Mouse (Mus musculus) intestine, postnatal 0 days (tissue): ENCODE measurements around the gene Nucb1. TPM values are rescaled to one million over a fixed set of nuclear protein-coding genes. Genes with fewer than 3 reads are reported as not detected.
"Not testable (repeated sequence)": the region's sequence is repeated elsewhere in the genome, so short reads cannot be mapped to it uniquely, and the experiment has no call there.

Experiments used
- ATAC-seq: fragments of 200-750 bp; cut with Nextera tagmentation; 2 replicates; pipeline ENCODE4 v1.8.0; 2017; ENCODE audit warnings: mild to moderate bottlenecking, moderate TSS enrichment, moderate library complexity
- H3K27ac ChIP-seq: fragments of 300-500 bp; sonication (generic); 2 replicates; pipeline ENCODE4 v1.5.1; 2014; ENCODE audit warnings: mild to moderate bottlenecking, low read depth, low read length, moderate library complexity
- H3K27me3 ChIP-seq: fragments of 300-500 bp; sonication (generic); replicated peaks from 2 replicates; pipeline ENCODE4 v1.6.1; 2014; ENCODE audit warnings: low read length, mixed read lengths; ENCODE audit not compliant: control insufficient read depth, insufficient read depth
- H3K36me3 ChIP-seq: fragments of 300-500 bp; sonication (generic); 2 replicates; pipeline ENCODE4 v1.6.1; 2014; ENCODE audit warnings: mild to moderate bottlenecking, moderate library complexity; ENCODE audit not compliant: control insufficient read depth, insufficient read depth
- H3K4me1 ChIP-seq: fragments of 300-500 bp; sonication (generic); replicated peaks from 2 replicates; pipeline ENCODE4 v1.6.1; 2014; ENCODE audit warnings: antibody characterized with exemption, low read length, mixed read lengths; ENCODE audit not compliant: control insufficient read depth, insufficient read depth
- H3K4me2 ChIP-seq: fragments of 300-500 bp; sonication (generic); replicated peaks from 2 replicates; pipeline ENCODE4 v1.6.1; 2014; ENCODE audit warnings: low read depth, mild to moderate bottlenecking, moderate library complexity
- H3K4me3 ChIP-seq: fragments of 300-500 bp; sonication (generic); 2 replicates; pipeline ENCODE4 v1.5.1; 2014; ENCODE audit warnings: low read depth, low read length
- H3K9ac ChIP-seq: fragments of 300-500 bp; sonication (generic); 2 replicates; pipeline ENCODE4 v1.6.1; 2014; ENCODE audit warnings: mild to moderate bottlenecking, low read depth, low read length
- H3K9me3 ChIP-seq: fragments of 300-500 bp; sonication (generic); 2 replicates; pipeline ENCODE4 v1.6.1; 2016; ENCODE audit warnings: mixed run types; ENCODE audit not compliant: control insufficient read depth
- CTCF ChIP-seq: sonication (generic); IDR thresholded peaks from 2 replicates; pipeline ENCODE4 v1.5.1; 2016; ENCODE audit warnings: low read depth, mild to moderate bottlenecking, control low read depth, antibody characterized with exemption, moderate library complexity
- WGBS: fragments of 180-500 bp; shearing (Covaris S2); extraction: QIAGEN DNeasy Blood & Tissue Kit; methylation state at CpG from one replicate; pipeline ENCODE4 v1.1.7; 2014; 5-methylcytosine and 5-hydroxymethylcytosine counted together
- polyA plus RNA-seq: library from polyadenylated mRNA; unstranded; fragments of >200 nt; fragmentation: Nextera tagmentation; extraction: Ambion mirVana; gene quantifications from 2 replicates; pipeline ENCODE4 v1.2.1, GENCODE M21; 2015

The Nucb1 gene
- polyA plus RNA-seq, 1 experiment from 2014 or later: 199 TPM

- peak overlapping the region; percentile 51; the same call in 1 of the 2 replicates for H3K9ac ChIP-seq
- no peaks in the 10 kb centered on the region for H3K9me3 ChIP-seq
- 0 out of 2 replicates have a peak, but pooled peaks cover 9% of the 10 kb centered on the region for H3K4me1 ChIP-seq
- H3K4me2 ChIP-seq: peak overlapping the region; percentile 65
- TF ChIP-seq CTCF: no peak
- 37% methylated on average over 7 of the region's 7 CpGs for WGBS
- H3K4me3 ChIP-seq: peak overlapping the region; percentile 74
- H3K36me3 ChIP-seq: peaks cover 46% of the 10 kb centered on the region
- no peaks in the 10 kb centered on the region for H3K27me3 ChIP-seq
- H3K27ac ChIP-seq: peak overlapping the region; percentile 94
- peak; percentile 44 for ATAC-seq
Measured at GRCm38 (mm10) chr7:45460377-45460776, 49.8 kb downstream of the Nucb1 start.

DNA sequence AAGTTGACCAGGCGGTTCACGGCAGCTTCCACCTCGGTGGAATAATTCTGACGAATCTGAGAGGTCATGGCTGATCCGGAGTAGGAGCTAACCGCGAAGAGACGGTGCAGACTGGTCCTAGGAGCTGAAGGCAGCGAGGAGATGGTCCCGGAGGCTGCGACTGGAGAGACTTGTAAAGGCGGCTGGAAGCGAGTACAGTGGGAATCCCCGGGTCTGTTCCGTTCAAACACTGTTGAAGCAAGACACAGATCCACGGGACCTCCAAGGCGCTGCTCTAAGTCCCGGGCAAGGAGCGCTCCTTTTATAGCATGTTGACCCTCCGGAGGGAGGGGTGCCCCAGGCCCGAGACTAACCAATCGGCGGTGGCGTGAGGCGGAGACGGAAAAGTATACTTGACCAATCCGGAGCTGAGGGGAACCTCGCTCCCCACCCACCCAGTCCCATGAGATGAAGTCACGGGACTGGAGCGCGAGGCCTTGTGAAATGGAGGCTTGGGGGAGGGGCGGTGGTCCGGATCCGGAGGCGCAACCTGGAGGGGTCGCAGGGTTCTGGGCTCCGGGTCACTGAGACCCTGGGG, 50.6 kb downstream of the Nucb1 start, which contains the start of gene Ftl1:
TSS of gene Ftl1 (minus strand) at position 321 of the 577 bp plus-strand sequence.
- WGBS: 1% methylated on average over 28 of the region's 37 CpGs
- ATAC-seq: peak; percentile 84
- not testable (repeated sequence) for H3K27me3 ChIP-seq, H3K4me1 ChIP-seq, H3K9me3 ChIP-seq
- Histone ChIP-seq H3K4me2 (peak within 1 kb of the TSS; percentile 73), H3K27ac (peak within 1 kb of the TSS; percentile 94), H3K4me3 (peak within 1 kb of the TSS; percentile 74), H3K36me3 (peaks cover 48% of the 10 kb centered on the region), H3K9ac (peak within 1 kb of the TSS; percentile 57)

- Histone ChIP-seq H3K27ac (peak overlapping the region; percentile 94), H3K27me3 (no peaks in the 10 kb centered on the region), H3K9ac (peak overlapping the region; percentile 57), H3K4me1 (0 out of 2 replicates have a peak, but pooled peaks cover 9% of the 10 kb centered on the region), H3K36me3 (peaks cover 53% of the 10 kb centered on the region), H3K9me3 (no peaks in the 10 kb centered on the region), H3K4me2 (peak overlapping the region; percentile 73), H3K4me3 (peak overlapping the region; percentile 74)
- no peak for TF ChIP-seq CTCF
- peak; percentile 32 for ATAC-seq
- under 1% methylated on average over 41 of the region's 43 CpGs for WGBS
Measured at GRCm38 (mm10) chr7:45458748-45459563, 51.2 kb downstream of the Nucb1 start.

DNA sequence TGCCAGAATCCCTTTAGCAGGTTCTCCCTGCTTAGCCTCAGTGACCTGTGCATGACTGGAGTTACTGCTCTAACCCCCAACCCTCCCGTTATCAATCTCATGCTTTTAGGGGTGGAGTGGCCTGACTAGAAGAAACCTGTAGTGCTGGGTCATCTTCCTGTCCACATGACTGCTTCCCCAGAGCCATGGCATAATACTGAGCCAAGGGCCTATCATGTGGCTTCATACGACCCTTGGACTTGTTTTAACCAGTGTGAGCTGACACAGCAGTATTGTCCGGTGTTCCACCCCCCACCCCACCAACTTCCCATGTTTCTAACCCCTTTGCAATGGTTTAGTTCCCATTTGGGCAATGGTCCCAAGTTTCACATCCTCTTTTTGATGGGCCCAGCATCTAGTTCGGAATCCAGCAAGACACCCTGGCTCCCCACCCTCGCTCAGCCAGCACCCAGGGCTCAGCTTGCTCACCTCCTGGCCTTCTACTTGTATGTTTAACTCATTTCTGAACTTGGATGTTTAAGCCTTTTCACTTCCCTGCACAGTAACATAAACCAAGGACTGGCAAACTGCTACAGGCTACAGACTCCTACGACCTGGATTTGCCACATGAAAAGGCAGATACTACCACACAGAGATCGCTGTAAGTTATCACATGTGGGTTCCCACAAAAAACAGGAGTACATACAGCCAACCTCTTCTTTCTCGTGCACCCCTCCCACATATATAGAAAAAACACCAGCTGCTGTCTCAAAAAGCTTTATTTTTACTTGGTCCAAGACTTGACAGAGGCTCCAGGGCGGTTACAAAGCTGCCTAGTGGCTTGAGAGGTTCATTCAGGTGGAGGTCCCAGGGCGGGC, 52.8 kb downstream of the Nucb1 start:
- Histone ChIP-seq H3K27me3 (no peaks in the 10 kb centered on the region), H3K36me3 (peaks cover 41% of the 10 kb centered on the region), H3K4me1 (0 out of 2 replicates have a peak, but pooled peaks cover 9% of the 10 kb centered on the region), H3K4me2 (peak overlapping the region; percentile 73), H3K4me3 (peak overlapping the region; percentile 74), H3K9me3 (no peaks in the 10 kb centered on the region), H3K9ac (peak overlapping the region; percentile 57), H3K27ac (peak overlapping the region; percentile 94)
- no peak for TF ChIP-seq CTCF
- ATAC-seq: peak; percentile 29
- WGBS: 32% methylated on average over 9 of the region's 10 CpGs

- ATAC-seq: no peak
- H3K36me3 ChIP-seq: peaks cover 47% of the 10 kb centered on the region
- WGBS: 36% methylated on average over 9 of the region's 9 CpGs
Measured at GRCm38 (mm10) chr7:45456721-45457203, 53.4 kb downstream of the Nucb1 start.

More at GRCm38 (mm10) chr7:45456721-45457203, 53.4 kb downstream of the Nucb1 start:
- 0 out of 2 replicates have a peak overlapping the region, but pooled peaks have one; percentile 74 for H3K4me3 ChIP-seq
- H3K27ac ChIP-seq: peak overlapping the region; percentile 94
- no peak for TF ChIP-seq CTCF
- no peaks in the 10 kb centered on the region for H3K27me3 ChIP-seq
- no peaks in the 10 kb centered on the region for H3K9me3 ChIP-seq
- peak overlapping the region; percentile 73 for H3K4me2 ChIP-seq
- H3K4me1 ChIP-seq: 0 out of 2 replicates have a peak, but pooled peaks cover 7% of the 10 kb centered on the region
- peak overlapping the region; percentile 57 for H3K9ac ChIP-seq
